Mouse (Mus musculus): Measurements from ENCODE around the gene Pagr1b. TPM values are rescaled to one million over a fixed set of nuclear protein-coding genes. Genes with fewer than 3 reads are reported as not detected.

Gene Pagr1b
- total and polyA plus RNA-seq, 3 experiments = not detected

GRCm38 (mm10) chr7:127027885-127028284, 11.6 kb upstream of the Pagr1b start:
- WGBS = 56% methylated on average over 8 of the region's 8 CpGs
- intact Hi-C loops (cut with DNase I) = loop anchor here (1.0 to 5.0 kb wide), 3 partner anchors 131 to 269 kb away; partner anchors contain the start of genes Mapk3 and Taok2
- Histone ChIP-seq H3K9ac (ENCODE audit: low read depth, low read length) (peak overlapping the region; percentile 76), H3K27me3 (ENCODE audit: control insufficient read depth, insufficient read depth, low read length) (no peaks in the 10 kb centered on the region), H3K27ac (peak overlapping the region; percentile 87), H3K4me3 (peak overlapping the region; percentile 83), H3K36me3 (ENCODE audit: control insufficient read depth, insufficient read depth, low read length) (peaks cover 3% of the 10 kb centered on the region; the same call in 1 of the 2 replicates), H3K79me2 (replicated peaks; ENCODE audit: control insufficient read depth, insufficient read depth, low read length) (no peaks in the 10 kb centered on the region), H3K4me1 (ENCODE audit: control insufficient read depth, insufficient read depth, low read length) (peaks cover 9% of the 10 kb centered on the region)
- no peak for DNase-seq
- TF ChIP-seq POLR2A (IDR thresholded peaks at IDR 0.05; ENCODE audit: insufficient read depth, low read depth, low read length) (no peak), EP300 (IDR thresholded peaks at IDR 0.05; ENCODE audit: insufficient read depth, low read depth, low read length) (no peak), CTCF (IDR thresholded peaks at IDR 0.05) (no peak)

GRCm38 (mm10) chr7:127026984-127027726, 10.9 kb upstream of the Pagr1b start, which contains the start of gene Maz:
Gene Maz, minus strand, starts transcription at chr7:127027037.
- peak within 1 kb of the TSS; percentile 98 for H3K9ac ChIP-seq (ENCODE audit: low read depth, low read length)
- peaks cover 9% of the 10 kb centered on the region for H3K4me1 ChIP-seq (ENCODE audit: control insufficient read depth, insufficient read depth, low read length)
- under 1% methylated on average over 48 of the region's 63 CpGs for WGBS
- peak; percentile 99 to 100 for DNase-seq
- intact Hi-C loops (cut with DNase I) = loop anchor here (1.0 to 5.0 kb wide), 3 partner anchors 130 to 268 kb away; partner anchors contain the start of genes Mapk3 and Taok2
- peak within 1 kb of the TSS; percentile 83 for H3K4me3 ChIP-seq
- H3K27ac ChIP-seq = peak within 1 kb of the TSS; percentile 92
- H3K36me3 ChIP-seq (ENCODE audit: control insufficient read depth, insufficient read depth, low read length) = peaks cover 3% of the 10 kb centered on the region; the same call in 1 of the 2 replicates
- peak; percentile 97 for TF ChIP-seq POLR2A (IDR thresholded peaks at IDR 0.05; ENCODE audit: insufficient read depth, low read depth, low read length)
- TF ChIP-seq EP300 (IDR thresholded peaks at IDR 0.05; ENCODE audit: insufficient read depth, low read depth, low read length) = peak; percentile 78
- TF ChIP-seq CTCF (IDR thresholded peaks at IDR 0.05) = no peak
- H3K79me2 ChIP-seq (replicated peaks; ENCODE audit: control insufficient read depth, insufficient read depth, low read length) = no peaks in the 10 kb centered on the region
- no peaks in the 10 kb centered on the region for H3K27me3 ChIP-seq (ENCODE audit: control insufficient read depth, insufficient read depth, low read length)

- H3K36me3 ChIP-seq (ENCODE audit: control insufficient read depth, insufficient read depth, low read length) = peaks cover 3% of the 10 kb centered on the region; the same call in 1 of the 2 replicates
- TF ChIP-seq EP300 (IDR thresholded peaks at IDR 0.05; ENCODE audit: insufficient read depth, low read depth, low read length) = no peak
- TF ChIP-seq POLR2A (IDR thresholded peaks at IDR 0.05; ENCODE audit: insufficient read depth, low read depth, low read length) = no peak
- no peak for TF ChIP-seq CTCF (IDR thresholded peaks at IDR 0.05)
Observed at GRCm38 (mm10) chr7:127026616-127026983, 10.3 kb upstream of the Pagr1b start.

GRCm38 (mm10) chr7:127026161-127026600, 9.9 kb upstream of the Pagr1b start:
- DNase-seq = peak; percentile 79 to 81
- peaks cover 10% of the 10 kb centered on the region for H3K4me1 ChIP-seq (ENCODE audit: control insufficient read depth, insufficient read depth, low read length)
- H3K27ac ChIP-seq = peak overlapping the region; percentile 92
- intact Hi-C loops (cut with DNase I) = loop anchor here (5.0 kb wide), 2 partner anchors 129 to 144 kb away; partner anchors contain the start of gene Taok2
- peak overlapping the region; percentile 98 for H3K9ac ChIP-seq (ENCODE audit: low read depth, low read length)
- H3K79me2 ChIP-seq (replicated peaks; ENCODE audit: control insufficient read depth, insufficient read depth, low read length) = no peaks in the 10 kb centered on the region
- H3K36me3 ChIP-seq (ENCODE audit: control insufficient read depth, insufficient read depth, low read length) = peaks cover 3% of the 10 kb centered on the region; the same call in 1 of the 2 replicates
- H3K4me3 ChIP-seq = peak overlapping the region; percentile 56
- WGBS = 0% methylated on average over 31 of the region's 48 CpGs
- no peaks in the 10 kb centered on the region for H3K27me3 ChIP-seq (ENCODE audit: control insufficient read depth, insufficient read depth, low read length)
- TF ChIP-seq EP300 (IDR thresholded peaks at IDR 0.05; ENCODE audit: insufficient read depth, low read depth, low read length) = no peak
- no peak for TF ChIP-seq CTCF (IDR thresholded peaks at IDR 0.05)
- no peak for TF ChIP-seq POLR2A (IDR thresholded peaks at IDR 0.05; ENCODE audit: insufficient read depth, low read depth, low read length)

More at GRCm38 (mm10) chr7:127026616-127026983, 10.3 kb upstream of the Pagr1b start:
- H3K9ac ChIP-seq (ENCODE audit: low read depth, low read length) = peak overlapping the region; percentile 98
- H3K4me3 ChIP-seq = no peak overlapping the region; the same call in 1 of the 2 replicates
- intact Hi-C loops (cut with DNase I) = loop anchor here (5.0 kb wide), 2 partner anchors 129 to 144 kb away; partner anchors contain the start of gene Taok2
- WGBS = 1% methylated on average over 16 of the region's 48 CpGs
- H3K79me2 ChIP-seq (replicated peaks; ENCODE audit: control insufficient read depth, insufficient read depth, low read length) = no peaks in the 10 kb centered on the region
- no peaks in the 10 kb centered on the region for H3K27me3 ChIP-seq (ENCODE audit: control insufficient read depth, insufficient read depth, low read length)
- H3K27ac ChIP-seq = peak overlapping the region; percentile 87
- DNase-seq = peak in 1 of 2 experiments; percentile 86
- H3K4me1 ChIP-seq (ENCODE audit: control insufficient read depth, insufficient read depth, low read length) = peaks cover 9% of the 10 kb centered on the region

GRCm38 (mm10) chr7:127025556-127026160, 9.4 kb upstream of the Pagr1b start:
- Histone ChIP-seq H3K27ac (peak overlapping the region; percentile 92), H3K36me3 (ENCODE audit: control insufficient read depth, insufficient read depth, low read length) (peaks cover 3% of the 10 kb centered on the region; the same call in 1 of the 2 replicates), H3K27me3 (ENCODE audit: control insufficient read depth, insufficient read depth, low read length) (no peaks in the 10 kb centered on the region), H3K4me1 (ENCODE audit: control insufficient read depth, insufficient read depth, low read length) (peaks cover 10% of the 10 kb centered on the region), H3K4me3 (peak overlapping the region; percentile 56), H3K79me2 (replicated peaks; ENCODE audit: control insufficient read depth, insufficient read depth, low read length) (no peaks in the 10 kb centered on the region), H3K9ac (ENCODE audit: low read depth, low read length) (peak overlapping the region; percentile 98)
- peak; percentile 69 to 71 for DNase-seq
- WGBS = under 1% methylated on average over 57 of the region's 65 CpGs
- intact Hi-C loops (cut with DNase I) = loop anchor here (1.0 to 5.0 kb wide), 3 partner anchors 8 to 143 kb away; partner anchors contain the start of genes Pagr1a and Taok2
- no peak for TF ChIP-seq EP300 (IDR thresholded peaks at IDR 0.05; ENCODE audit: insufficient read depth, low read depth, low read length)
- TF ChIP-seq CTCF (IDR thresholded peaks at IDR 0.05) = no peak
- TF ChIP-seq POLR2A (IDR thresholded peaks at IDR 0.05; ENCODE audit: insufficient read depth, low read depth, low read length) = no peak

Measured in heart, adult 2 months (tissue).